Mouse (Mus musculus) embryo, embryonic 11.5 days (tissue): Measurements from ENCODE around the gene Dtx1.

ENCODE experiments used
- DNase-seq: peaks from one replicate; pipeline ENCODE4 v3.0.0-alpha.2; 2012; ENCODE audit warnings: low read depth, low spot score

Gene Dtx1

DNA sequence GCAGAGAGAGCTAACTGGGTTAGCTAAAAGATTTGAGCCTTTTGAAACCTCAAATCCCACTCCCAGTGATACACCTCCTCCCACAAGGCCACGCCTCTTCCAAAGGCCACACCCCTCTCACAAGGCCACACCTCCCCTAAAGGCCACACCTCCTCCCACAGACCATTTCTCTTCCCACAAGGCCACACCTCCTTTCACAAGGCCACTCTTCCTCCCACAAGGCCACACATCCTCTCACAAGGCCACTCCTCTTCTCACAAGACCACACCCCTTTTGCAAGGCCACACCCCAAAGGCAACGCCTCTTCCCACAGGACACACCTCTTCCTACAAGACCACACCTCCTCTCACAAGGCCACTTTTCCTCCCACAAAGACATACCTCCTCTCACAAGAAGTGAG, 34.2 kb downstream of the Dtx1 start:
- DNase-seq, result no peak

DNA sequence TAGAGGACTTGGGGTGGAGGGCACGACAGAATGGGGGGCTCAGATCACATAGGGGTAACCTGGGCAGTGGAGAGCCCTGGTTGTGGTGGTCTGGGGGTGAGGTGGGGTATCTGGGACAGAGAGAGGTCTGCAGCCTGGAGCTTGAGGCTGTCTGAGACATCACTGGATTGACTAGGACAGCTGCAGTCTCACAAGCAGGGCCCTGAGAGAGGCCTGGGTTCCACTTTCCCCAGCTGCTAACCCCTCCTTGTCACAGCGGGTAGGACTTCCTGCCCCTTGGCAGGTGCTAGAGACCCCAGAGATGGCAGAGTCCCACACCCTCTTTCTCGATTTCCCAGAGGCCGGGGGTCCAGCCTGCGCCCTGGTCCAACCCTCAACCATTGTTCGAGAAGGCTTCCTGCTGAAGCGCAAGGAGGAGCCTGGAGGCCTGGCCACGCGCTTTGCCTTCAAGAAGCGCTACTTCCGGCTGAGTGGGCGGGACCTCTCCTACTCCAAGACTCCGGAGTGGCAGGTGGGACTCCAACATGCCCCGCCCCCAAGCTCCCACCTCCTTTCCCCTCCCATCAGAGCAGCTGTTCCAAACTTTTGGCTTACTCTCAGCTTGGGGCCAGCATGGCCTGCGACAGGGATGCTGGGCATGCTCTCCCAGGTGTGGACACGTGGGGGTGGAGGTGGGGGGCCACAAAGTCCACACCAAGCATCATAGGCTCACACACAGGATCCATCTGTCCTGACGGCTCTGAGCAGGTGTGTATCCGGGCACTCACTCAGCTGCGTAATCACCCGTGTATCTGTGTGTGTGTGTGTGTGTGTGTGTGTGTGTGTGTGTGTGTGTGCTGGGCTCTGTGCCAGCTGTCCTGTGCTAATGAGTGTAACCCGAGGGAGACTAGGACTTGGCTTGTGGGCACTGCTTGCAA, 37.2 kb downstream of the Dtx1 start:
- no peak for DNase-seq

DNA sequence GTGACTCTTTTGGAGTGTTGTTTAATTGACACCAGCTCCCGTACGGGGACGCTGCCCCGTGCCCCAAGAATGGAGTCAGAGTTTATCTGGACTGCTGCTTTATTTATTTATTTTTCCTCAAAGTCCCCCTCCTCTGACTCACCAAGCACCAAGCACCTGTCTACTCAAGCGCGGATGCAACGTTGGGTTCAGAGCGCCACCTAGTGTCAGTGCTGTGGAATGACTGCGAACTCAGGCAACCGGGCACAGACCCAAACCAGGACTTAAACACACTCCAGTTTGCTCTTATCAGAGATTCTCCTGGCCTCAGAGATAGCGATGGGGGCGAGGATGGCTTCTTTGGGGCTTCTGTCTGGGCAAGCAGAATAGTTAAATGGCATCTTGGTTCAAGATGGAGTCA, 38.1 kb downstream of the Dtx1 start:
- DNase-seq, result no peak

DNA sequence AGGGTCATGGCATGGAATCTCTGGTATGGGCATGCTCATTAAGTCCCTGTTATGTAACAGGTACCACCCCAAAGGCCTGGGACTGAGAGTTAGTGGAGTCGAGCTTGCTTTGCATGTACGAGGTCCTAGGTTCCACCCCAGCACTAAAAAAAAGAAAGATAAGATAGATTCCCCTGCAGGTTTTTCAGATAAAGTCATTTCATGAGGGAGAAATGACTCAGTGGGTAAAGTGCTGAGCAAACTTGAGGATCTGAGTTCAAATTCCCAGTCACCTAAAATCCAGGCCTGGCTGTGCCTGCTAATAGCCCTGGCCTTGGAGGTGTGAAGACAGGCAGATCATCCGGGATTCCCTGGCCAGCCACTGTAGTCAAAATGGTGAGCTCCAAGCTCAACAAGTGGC, 39.9 kb downstream of the Dtx1 start:
- DNase-seq, result no peak

DNA sequence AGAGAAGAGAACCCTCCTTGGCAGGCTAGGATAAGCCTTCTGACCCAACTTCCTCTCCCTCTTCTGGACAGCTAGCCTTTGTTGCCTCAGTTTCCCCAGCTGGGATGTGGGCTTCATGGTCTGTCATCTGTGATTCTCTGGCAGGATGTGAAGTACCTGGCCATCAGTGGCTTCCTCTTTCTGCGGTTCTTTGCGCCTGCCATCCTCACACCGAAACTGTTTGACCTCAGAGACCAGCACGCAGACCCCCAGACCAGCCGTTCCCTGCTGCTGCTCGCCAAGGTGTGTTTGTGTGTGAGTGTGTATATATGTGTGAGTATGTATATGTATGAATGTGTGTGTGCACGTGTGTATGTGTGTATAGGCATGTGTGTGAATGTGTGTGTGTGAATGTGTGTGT, 41.6 kb downstream of the Dtx1 start:
- DNase-seq, result no peak

DNA sequence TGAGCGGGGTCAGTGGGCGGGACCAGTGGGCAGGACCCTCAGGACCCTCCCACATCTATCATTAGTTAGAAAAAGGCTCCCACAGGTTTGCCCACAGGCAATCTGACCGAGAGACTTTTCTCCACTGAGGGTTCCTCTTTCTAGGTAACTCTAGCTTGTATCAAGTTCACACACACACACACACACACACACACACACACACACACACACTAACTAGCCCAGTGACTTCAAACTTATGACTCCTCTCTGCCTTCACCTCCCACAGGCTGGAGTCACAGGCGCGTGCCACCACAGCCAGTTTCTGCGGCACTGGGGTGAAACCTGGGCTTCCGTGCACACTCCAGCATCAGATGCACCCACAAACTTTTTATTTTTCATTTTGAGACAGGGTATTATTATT, 43.0 kb downstream of the Dtx1 start:
- DNase-seq, result no peak

DNA sequence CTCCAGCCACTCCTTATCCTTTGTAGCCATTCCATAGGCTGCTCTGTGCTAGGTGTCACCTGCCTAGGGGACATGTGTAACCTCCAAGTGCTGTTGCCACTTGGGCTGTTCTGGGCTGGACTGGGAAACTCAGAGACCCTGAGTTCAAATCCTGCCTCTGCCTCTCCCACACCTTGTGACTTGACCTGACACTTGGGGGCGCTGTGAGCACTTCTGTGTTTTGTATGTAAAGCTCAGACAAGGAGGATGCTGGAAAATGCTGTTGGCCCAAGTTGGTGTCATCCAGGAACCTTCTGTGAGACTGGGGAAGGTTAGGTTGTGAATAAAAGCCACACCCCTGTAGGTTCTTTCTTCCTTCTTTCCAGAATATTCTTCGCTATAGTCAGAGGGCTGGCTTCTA, 46.8 kb downstream of the Dtx1 start:
- DNase-seq, result no peak

DNA sequence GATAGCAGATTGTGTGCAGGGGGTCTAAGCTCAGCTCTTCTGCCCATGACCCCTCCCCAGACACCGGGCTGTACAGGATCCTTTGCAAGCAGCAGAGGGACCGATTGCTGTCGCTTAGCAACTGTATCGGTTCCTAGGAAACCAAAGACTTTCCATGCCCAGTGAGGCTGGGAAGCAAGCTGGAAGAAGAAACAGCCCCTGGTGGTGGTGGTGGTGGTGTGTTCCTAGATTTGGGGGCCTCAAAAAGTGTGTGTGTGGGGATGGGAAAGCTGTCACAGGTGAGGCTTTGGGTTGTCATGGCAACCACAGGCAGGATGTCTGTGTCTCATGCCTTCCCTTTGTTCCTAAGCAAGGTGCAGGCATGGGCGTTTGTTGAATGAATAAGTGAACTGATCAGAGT, 50.9 kb downstream of the Dtx1 start:
- DNase-seq, result no peak

DNA sequence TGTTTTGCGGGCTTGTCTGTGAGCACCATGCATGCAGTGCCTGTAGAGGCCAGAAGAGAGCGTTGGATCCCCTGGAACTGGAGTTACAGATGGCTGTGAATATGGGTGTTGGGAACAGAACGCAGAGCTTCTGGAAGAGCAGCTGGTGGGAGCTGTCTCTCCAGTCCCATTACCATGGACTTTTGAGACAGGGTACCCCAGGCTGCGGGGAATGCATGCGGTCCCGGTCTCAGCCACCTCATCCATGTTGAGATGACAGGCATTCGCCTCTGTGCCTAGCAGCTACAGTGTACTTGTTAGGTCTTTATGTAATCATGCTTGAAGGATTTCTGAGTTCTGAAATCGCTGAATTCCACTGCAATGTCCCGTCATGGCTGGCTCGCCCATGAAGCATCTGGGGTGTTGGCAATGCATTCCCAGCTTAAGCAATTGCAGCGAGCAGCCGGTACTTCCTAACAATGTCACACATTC, 55.4 kb downstream of the Dtx1 start:
- DNase-seq, result no peak

DNA sequence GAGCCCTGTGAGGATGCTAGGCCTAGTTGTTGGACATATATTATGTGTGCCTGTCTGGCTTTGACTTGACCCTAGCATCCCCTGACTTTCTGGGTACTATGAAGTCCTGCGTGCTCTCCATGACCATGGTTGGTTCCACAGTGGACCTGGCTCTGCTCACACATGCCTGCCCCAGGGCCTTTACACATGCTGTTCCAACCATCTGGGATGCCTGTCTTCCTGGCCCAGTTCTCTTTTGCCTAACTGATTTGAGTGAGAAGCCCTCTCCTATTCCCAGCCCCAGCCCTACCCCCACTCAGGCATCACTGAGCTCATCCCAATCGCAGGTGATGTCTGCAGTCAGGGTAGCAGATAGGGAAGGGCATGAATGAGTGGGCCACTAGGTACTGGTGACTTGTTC, 57.9 kb downstream of the Dtx1 start:
- DNase-seq, result no peak

DNA sequence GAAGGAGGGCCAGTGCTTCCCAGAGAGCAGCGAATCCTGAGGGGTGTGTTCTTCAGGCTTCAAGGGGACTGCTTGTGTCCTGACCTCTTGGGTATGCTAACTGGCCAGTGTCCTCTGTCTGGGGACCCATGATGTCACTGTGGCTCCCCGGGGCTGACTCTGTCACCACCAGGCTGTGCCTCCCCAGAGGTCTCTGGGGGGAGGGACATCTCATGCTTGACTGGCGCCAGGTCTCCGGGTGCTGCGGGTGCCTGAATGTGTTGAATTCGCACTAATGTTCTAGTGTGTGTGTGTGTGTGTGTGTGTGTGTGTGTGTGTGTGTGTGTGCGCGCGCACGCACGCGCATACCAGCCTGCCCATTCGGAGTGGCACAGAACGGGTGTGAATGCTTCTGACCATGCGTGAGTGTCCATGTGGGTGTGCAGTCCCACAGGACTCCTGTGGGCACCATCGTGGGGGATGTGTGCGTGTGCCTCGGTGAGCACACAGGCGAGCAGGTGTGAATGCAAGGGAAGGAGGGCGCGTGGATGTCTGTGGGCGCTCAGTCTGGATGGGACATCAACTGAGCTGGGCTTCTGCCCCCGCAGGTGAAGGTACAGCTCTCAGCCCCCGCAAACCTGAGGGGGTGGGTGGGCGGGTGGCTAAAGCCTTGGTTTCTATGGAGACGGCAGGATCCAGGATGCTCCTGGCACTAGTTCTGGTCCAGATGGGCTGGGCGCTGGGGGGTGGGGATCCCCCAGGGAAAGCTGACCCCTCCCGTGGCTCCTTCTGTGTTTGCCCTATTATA, 58.6 kb downstream of the Dtx1 start:
- no peak for DNase-seq

DNA sequence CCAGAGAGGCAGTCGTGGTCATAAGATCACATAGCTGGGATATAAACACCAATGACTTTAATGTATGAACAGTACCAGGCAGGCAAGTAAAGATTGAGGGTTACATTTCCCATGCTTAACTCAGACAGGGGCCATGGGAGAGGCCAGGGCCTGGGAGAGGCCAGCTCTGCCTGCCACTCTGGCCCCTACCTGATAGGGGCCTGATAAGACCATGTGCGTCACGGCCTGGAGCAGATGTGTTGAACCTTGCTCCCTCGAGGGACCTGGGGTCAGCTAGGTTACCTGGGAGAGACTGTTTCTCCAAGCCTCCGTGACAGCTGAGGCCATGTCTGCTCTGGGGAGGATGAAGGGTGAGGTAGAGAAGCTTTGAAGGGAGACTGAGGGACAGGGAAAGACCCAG, 60.5 kb downstream of the Dtx1 start:
- no peak for DNase-seq

DNA sequence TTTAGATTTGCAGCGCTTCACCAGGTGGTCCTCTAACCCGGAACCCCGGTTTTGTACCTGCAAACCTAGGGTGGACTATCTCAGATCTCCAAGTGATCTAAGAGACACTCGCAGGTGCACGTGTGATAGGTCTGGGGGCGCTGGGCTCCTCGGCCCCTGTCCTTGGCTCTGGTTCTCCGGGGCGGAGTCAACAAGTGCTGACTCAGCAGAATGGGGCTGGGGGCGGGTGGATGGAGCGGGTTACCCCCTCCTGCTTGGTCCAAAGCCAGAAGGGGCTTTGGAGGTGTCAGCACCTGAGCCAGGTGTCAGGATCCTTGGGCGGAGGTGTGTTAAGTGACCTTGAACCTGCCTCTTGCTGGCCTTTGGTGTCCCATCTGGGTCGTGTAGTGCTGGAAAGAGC, 61.8 kb downstream of the Dtx1 start:
- no peak for DNase-seq

DNA sequence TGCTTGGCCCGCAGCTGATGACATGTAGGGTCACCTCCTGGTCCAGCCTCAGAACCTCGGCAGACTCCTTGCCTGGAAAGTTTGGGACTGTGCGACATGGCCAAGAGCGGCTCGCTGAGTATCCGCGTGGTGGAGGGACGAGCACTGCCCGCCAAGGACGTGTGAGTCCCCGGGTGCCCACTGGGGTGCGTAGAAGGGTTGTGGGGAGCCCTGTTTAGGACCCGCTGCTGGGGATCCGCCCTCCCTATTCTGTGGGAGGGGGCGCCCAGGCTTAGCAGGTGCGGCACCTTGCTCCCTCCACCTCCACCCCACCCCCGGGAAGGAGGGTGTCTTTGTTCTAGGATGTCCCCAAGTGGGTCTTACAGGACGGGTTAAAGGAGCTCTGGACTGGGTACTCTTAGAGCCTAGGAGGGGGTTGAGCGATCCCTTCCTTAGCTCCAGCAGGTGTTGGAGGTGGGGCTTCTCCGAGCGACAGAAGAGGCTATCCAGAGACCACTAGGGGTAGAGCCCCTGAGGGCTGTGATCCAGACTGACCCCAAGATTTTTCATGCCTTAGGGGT, 62.3 kb downstream of the Dtx1 start:
- no peak for DNase-seq

DNA sequence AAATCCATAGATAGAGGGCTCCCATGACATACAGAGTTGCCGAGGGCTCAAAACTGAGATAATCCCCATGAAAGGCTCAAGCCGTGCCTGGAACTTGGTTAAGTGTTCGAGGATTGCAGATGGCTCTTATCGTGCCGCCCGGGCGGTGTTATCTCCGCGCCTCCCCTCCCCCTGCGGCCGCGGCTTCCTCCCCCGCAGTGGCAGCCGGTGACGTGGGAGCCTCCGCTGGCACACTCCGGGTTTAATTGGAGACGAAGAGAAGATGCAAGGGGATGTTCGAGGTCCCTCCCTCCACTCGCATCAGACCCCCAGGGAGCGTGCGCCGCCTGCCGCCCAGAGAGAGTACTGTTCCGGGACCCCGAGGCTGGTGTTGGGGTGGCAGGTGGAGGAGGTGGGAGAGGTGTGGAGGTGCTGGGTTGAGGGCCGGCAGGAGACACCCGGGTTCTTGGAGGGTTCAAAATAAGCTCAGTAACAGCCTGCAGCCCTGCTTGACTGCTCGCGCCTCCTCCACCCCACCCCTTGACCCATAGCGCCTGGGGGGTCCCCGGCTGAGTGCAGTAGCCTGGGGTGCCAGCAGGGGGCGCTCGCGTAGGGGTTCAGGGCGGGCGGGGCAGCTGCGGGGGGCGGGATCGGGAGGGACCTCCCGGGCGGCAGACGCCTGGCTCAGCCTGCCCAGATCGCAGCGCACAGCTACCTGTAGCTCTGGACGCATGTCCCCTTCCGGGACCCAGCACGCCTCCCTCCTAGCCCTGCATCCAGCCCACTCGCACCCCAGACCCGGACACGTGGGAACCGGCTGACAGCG, 63.0 kb downstream of the Dtx1 start, which contains the start of gene Rasal1:
Gene Rasal1, plus strand, starts transcription at position 244 of the 805 bp plus-strand sequence.
- no peak for DNase-seq

DNA sequence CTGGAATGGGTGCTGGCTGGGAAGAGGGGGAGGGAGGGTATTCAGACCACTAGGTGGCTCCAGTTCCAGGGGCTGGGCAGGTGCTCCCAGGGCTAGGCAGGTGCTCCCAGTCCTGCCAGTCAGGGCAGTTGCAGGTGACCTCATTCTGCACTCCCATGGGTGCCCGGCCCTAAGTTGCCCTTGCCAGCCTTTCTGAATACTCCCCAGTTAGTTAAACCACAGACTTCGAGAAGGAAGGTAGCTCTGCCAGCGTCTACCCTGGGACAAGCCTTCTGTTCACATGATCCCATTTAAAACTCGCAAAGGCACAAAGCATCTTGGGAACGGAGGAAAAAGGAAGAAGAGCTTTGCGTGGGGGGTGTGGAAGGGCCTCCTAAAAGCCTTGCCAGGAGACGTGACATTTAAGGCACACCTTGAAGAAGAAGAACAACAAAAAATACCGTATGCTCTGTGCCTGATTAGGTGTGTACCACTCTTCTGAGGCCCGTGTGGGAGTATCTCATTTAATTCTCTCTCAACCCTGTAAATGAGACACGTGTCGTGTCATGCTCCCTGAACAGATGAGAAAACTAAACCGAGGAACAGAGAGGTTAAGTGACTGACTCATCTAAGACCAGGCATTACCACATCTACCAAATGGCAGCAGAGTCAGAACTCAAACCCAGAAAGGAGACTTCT, 63.8 kb downstream of the Dtx1 start:
- no peak for DNase-seq

DNA sequence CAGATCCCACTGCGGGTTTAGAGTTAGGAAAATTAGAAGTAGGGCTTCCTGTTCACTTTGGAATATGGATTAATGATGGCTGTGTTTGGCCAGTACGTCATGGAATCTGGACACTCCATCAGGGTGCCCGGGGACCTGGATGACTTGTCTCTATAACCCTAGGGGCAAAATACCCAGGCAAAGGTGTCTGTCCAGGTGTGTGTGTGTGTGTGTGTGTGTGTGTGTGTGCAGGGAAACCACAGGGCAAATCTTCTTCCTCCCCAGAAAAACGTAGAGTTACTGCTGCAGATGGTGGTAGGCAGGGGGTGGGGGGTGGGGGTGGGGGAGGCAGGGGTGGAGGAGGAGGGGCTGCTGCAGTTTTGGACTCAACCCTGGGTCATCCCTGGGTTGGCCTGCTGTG, 64.4 kb downstream of the Dtx1 start:
- DNase-seq, result no peak

DNA sequence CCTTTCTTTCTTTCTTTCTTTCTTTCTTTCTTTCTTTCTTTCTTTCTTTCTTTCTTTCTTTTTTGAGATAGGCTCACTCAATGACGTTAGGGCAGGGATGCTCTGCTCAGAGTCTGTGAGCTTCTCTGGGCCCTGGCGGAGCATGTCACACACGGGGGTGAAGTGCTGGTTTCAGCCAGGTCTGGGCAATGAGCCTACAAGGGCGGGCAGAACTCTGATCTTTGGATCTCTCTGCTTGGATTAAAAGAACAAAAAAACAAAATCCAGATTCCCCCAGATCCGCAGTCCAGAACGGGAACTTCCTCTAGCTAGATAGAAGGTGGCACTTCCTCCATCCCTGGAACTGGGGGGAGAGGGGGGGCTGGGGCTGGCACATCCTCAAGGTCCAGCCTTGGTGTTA, 65.9 kb downstream of the Dtx1 start:
- no peak for DNase-seq

DNA sequence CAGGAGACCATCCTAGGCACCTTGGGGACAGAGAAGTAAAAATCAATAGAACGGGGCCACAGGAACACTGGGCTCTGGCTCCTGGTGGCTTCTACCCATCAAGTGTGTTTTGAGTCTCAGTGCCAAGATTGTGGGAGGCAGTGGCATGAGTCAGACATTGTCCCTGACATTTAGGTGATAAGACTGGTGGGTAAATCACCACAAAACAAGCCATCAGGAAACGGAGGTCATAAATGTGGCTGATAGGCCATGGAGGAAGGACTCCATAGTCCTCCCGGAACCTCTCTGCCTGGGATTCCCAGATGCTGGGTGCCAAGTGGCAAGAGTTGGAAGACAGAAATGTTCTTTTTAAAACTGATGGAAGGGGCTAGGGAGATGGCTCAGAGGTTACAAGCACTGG, 67.5 kb downstream of the Dtx1 start:
- DNase-seq, result no peak

DNA sequence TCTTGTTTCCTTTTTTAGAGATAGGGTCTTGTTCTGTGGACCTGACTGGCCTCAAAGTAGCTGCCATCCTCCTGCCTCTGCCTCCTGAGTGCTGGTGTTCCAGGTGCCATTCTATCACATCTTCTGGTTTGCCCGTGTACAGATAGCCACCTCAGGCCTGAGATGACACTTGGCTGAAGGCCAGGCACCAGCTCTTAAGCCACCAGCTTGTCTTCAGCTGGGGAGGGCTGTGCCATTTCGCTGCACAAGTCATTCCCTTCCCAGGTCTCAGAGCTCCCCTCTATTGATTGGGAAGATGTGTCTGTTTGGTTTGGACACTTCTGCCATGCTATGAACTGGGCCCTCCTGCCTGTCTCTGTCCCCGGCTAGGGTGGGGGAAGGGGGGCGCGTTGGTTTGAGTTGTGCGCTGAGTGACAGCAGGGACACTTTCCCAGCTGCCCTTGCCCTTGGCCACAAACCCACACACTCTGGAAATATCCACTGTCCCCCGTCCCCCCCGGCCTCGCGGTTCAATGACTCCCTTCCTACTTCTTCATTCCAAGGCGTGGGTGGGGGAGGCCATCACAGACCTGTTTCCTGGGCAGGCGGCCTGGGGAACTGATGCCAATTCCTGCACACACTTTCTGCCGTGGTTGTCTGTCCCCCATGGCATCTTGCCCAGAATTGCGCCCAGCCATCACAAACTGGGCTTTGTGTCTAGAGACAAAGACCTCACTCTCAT, 68.2 kb downstream of the Dtx1 start:
- no peak for DNase-seq
